Mouse (Mus musculus) cerebellum, postnatal 36 days (tissue): Measurements from ENCODE around the gene Pogk.

Experiments used
- DNase-seq, 2 experiments: peaks; one replicate each; pipeline ENCODE4 v3.0.0; 2021 to 2022; ENCODE audit warnings: mixed read lengths in 2 of 2

The Pogk gene

DNA sequence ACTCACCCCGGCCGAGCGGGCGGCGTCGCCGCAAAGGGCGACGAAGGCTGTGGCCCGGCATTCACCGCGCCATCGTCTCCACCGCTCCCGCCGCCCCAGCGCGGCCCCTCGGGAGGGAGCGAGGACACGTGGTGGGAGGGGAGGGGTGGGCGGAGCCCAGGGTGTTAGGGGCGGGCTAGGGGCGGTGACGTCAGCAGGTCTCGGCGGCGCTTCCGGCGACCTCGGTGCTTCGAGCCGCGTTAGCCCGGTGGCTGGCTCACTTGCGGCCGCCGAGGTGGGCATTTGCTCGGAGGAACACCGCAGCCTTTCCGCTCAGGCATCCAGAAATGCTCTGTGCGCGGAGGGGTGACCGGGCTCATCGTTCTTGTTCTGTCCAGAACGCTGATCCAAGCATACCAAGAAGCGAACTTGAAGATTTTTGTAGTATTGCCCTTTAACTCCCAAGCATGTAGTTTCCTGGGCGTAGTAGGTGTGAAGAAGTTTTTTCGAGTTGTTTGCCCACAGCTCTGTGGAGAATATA, at the start of gene Pogk:
Gene Pogk, minus strand, starts transcription at position 163 of the 520 bp plus-strand sequence.
- DNase-seq = peak; percentile 70 to 79

GRCm38 (mm10) chr1:166441992-166442391, 32.3 kb upstream of the Pogk start:
- no peak for DNase-seq

- no peak for DNase-seq
These were observed 29.8 kb upstream of the Pogk start for GRCm38 (mm10) chr1:166439426-166439825.

DNA sequence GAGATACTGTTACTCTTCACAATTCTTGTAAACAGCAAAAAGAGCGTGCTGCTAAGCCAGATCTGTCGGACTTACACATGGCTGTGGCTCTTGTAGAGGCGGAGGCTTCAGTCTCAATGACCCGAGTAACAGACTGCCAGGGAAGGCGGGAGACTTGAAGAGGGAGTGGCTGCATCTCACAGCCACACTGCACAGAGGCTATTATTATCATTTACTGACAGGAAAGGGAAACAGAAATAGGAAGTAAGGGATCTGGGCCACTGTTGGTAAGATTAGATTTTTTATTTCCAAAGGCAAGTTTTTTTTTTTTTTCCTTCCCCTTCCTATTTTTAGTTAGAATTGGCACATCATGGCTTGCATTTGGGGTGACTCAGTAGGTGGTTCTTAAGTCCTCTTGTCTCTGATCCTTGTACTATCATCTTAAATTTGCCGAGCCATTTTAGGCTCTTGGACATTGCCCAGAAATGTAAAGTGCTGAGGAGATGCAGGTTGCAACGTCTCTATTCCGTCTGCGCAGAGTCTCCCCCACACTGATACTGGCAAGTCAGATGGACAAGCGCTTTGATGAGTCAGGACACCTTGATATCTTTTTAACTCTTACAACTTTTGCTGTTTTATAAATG, 20.3 kb upstream of the Pogk start:
- DNase-seq = no peak

DNA sequence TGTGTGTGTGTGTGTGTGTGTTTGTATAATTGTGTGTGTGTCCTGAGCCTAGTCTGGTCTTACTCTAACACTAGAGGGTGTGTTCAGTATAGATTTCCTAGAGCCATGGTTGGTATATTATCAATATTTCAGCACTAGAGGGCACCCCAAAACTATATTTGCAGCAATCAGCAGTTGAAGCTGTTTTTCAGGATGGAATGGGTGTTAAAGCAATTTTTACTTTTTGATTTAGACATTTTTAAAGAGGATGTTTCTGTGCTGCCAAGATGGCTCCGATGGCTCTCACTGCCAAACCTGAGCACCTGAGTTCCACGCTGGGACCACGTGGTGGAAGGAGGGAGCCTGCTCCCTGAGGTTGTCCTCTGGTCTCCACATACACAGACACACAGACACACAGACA, 19.4 kb upstream of the Pogk start:
- DNase-seq = no peak

- DNase-seq = no peak
These were observed 2.6 kb upstream of the Pogk start for GRCm38 (mm10) chr1:166412266-166412665.

- no peak for DNase-seq
These were observed 1.9 kb upstream of the Pogk start for GRCm38 (mm10) chr1:166411541-166411940.

DNA sequence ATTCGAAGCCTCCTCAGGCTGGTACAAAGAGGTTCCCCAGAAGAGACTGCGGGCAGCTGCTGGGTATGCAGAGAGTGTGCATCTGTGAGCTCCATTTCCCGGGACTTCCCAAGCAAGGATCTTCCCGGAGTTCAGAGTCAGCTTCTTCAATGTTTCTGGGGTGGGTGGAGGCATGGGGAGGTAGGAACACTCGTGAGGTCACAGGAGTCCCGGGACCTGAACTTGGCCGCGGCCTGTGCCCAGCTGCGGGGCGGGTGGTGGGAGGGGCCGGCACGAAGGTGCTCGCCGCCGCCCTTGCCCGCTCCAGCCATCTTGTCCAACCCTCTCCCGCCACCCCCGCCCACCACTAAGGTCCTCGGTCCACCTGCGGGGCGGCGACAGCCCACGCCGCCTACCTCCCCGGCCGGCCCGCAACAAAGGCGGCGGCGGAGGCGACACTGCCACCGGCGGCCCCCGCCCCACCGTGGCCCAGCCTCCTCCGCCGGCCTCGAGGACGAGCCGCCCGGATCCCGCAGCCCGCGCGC, 424 bp downstream of the Pogk start:
- DNase-seq = no peak

- DNase-seq = no peak
These were observed 5.8 kb downstream of the Pogk start for GRCm38 (mm10) chr1:166403846-166404245.

- DNase-seq = no peak
These were observed 7.7 kb downstream of the Pogk start for GRCm38 (mm10) chr1:166402003-166402402.

GRCm38 (mm10) chr1:166401455-166401854, 8.2 kb downstream of the Pogk start:
- DNase-seq = peak; percentile 71 to 76

GRCm38 (mm10) chr1:166396381-166396780, 13.3 kb downstream of the Pogk start:
- no peak for DNase-seq

DNA sequence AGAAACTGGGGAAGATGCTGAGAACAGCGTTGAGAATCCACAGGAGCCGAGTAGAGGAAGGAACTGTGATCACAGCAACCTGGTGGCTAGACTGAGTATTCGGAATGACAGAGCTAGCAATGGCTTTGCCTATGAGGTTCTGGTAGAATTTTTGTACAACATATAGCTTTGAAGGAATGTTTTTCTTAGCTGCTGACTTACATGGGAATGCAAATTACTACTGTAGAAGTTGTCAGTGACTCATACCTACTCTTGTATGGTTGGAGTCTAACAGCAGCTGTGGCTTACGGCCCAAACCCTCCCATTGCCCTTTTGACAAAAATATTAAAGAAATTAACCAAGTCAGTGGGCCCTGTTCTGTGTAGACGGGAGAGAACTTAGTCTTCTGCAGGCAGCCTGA, 14.0 kb downstream of the Pogk start:
- no peak for DNase-seq

GRCm38 (mm10) chr1:166394770-166395169, 14.9 kb downstream of the Pogk start:
- DNase-seq = no peak

DNA sequence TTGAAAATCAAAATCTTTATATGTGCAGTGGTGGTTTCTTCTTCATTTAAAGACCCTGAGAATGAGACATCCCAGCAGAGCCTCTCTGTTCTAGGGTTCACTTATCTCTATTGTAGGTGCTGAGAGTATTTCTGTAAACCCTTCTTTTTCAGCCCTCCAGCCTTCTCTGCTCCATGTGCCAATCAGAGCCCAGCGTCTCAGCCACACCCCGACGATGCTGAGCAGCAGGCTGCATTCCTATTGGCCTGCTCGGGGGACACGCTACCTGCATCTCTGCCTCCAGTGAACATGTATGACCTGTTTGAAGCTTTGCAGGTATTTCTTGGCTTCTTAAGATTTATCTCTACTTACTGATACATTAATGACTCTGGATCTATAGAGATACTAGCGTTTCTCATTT, 18.0 kb downstream of the Pogk start:
- no peak for DNase-seq

- DNase-seq = no peak
These were observed 20.1 kb downstream of the Pogk start for GRCm38 (mm10) chr1:166389406-166390125.

DNA sequence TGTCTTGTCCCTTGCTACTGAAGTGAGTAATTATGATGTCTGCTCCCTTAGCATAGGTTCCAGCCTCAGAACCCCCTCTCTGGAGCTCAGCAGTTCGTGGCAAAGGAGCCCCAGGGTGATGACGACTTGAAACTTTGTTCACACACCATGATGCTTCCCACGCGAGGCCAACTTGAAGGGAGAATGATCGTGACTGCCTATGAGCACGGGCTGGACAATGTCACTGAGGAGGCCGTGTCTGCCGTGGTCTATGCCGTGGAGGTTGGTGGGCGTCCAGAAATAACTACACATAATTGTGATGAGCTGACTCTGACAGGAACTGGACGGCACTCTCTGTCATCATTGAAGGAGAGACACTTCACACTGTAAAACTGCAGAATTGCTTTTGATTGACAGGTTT, 21.2 kb downstream of the Pogk start:
- no peak for DNase-seq

DNA sequence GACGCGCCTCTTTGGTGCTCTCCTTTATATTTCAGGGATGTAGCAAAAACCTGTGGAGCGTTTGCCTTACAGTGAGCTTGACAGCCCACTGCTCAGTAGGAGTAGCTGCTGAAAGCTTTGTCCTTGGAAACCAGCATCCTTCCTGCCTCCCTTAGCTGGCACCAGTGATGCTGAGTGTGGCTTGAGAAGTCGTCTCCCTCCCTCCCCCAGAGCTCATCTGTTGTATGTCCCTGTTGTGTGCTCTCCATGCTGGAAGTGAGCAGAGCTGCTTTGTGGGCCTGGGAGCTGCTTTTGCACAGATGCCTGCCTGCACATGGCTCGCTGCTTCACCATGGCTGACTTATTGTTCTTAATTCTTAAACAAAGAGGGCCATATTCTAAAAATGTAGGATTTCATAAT, 24.2 kb downstream of the Pogk start:
- no peak for DNase-seq

DNA sequence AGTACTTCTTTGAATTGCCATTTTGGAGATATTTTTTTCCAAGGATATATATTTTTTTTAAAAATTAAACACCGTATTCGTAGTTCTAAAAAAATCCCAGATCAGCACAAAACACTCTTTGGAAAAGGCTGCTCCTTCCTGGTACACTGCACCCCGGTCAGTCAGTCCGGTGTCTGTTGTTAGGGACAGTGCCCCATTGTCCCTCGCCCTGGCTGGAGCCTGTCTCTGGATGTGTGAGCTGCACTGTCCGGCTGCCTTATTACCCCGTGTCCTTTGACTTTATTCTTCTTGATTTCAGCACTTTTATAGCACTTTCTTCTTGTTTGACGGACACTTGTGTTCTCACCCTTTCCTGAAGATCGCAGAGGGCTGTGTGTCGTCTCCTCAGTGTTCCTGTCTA, 25.0 kb downstream of the Pogk start:
- DNase-seq = no peak

- DNase-seq = no peak
These were observed 27.0 kb downstream of the Pogk start for GRCm38 (mm10) chr1:166382626-166383025.

- DNase-seq = no peak
These were observed 27.8 kb downstream of the Pogk start for GRCm38 (mm10) chr1:166381821-166382220.

DNA sequence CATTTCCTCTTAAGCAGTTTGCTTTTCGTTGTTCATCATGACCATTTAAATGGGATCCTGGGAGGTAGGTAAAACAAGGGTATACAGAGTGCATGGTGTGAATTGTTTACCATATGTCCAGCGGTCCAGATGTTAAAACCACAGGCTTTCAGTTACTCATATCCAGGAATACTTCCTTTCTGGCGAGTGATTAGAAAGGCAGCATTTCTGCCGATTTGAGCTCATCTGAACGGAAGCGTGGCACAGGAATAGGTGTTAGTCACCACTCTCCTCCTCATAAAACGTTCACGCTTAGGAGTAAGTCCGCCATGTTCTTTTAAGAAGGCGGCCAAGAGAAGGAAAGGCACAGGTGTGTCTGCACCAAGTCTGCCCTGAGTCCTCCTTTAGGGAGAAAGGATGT, 28.3 kb downstream of the Pogk start:
- DNase-seq = no peak

- peak; percentile 58 to 61 for DNase-seq
These were observed 29.9 kb downstream of the Pogk start for GRCm38 (mm10) chr1:166379630-166380231.
